In genomic region chr1:194816913-194817312, GRCm38 (mm10) we compare ENCODE assay signal across 7 mouse cellular contexts.
DNase-seq lines count a peak whose midpoint lies in the region; ATAC-seq lines count a peak whose summit lies in the region.

No protein-coding gene starts in this region.

- peak; percentile 89 for ATAC-seq in intestine, embryonic 16.5 days

- DNase-seq in adrenal gland, postnatal 10 days = peak; percentile 86
- peak; percentile 80 for DNase-seq in embryo, embryonic 11 days
- DNase-seq in gastrocnemius, postnatal 36 days = peak; percentile 51 to 71
- peak; percentile 71 to 87 for DNase-seq in left cerebral cortex, postnatal 14 days (ENCODE audit: low spot score in 2 of 2)
- peak; percentile 67 for DNase-seq in midbrain, embryonic 10.5 days (ENCODE audit: low spot score)
- DNase-seq in spleen, adult 18-20 months = peak; percentile 19 to 53

- no peak overlapping the region for H3K4me2 ChIP-seq in intestine, embryonic 16.5 days (ENCODE audit: low read depth, low read length)

- H3K27ac ChIP-seq in intestine, embryonic 16.5 days (ENCODE audit: low read length) = no peak overlapping the region
- no peak overlapping the region for H3K27ac ChIP-seq in midbrain, embryonic 10.5 days (replicated peaks)

- no peaks in the 10 kb centered on the region for H3K9me3 ChIP-seq in intestine, embryonic 16.5 days (ENCODE audit: control insufficient read depth, low read length)
- H3K9me3 ChIP-seq in midbrain, embryonic 10.5 days (replicated peaks) = no peaks in the 10 kb centered on the region

- H3K27me3 ChIP-seq in intestine, embryonic 16.5 days (replicated peaks; ENCODE audit: control insufficient read depth, insufficient read depth, low read length) = no peaks in the 10 kb centered on the region
- H3K27me3 ChIP-seq in midbrain, embryonic 10.5 days (ENCODE audit: low read depth, poor library complexity, severe bottlenecking) = no peaks in the 10 kb centered on the region

- intact Hi-C loops in gastrocnemius, postnatal 36 days (cut with DNase I) = loop anchor here (5.0 kb wide), 2 partner anchors 65 to 200 kb away; partner anchors contain the start of gene Plxna2
- intact Hi-C loops in left cerebral cortex, postnatal 14 days (cut with DNase I) = loop anchor here (5.0 to 10.0 kb wide), 2 partner anchors 60 to 192 kb away; no protein-coding TSS in a partner anchor

- no peaks in the 10 kb centered on the region for H3K4me1 ChIP-seq in intestine, embryonic 16.5 days (ENCODE audit: control insufficient read depth, insufficient read depth, low read length)
- H3K4me1 ChIP-seq in midbrain, embryonic 10.5 days = no peaks in the 10 kb centered on the region

- no peak overlapping the region for H3K9ac ChIP-seq in intestine, embryonic 16.5 days (ENCODE audit: low read depth, low read length)

- no peak overlapping the region for H3K4me3 ChIP-seq in intestine, embryonic 16.5 days (ENCODE audit: low read length)
- H3K4me3 ChIP-seq in midbrain, embryonic 10.5 days = no peak overlapping the region

- WGBS in intestine, embryonic 16.5 days = 33% methylated on average over 2 of the region's 2 CpGs
- 35% methylated on average over 2 of the region's 2 CpGs for WGBS in midbrain, embryonic 10.5 days

- no peaks in the 10 kb centered on the region for H3K36me3 ChIP-seq in intestine, embryonic 16.5 days (ENCODE audit: control insufficient read depth, insufficient read depth, low read length)
- H3K36me3 ChIP-seq in midbrain, embryonic 10.5 days = peaks cover 17% of the 10 kb centered on the region

Comparison
In these comparisons a context has a peak if more than half of its experiments do, and no peak if none do; other contexts are left out.
1. DNase-seq: peak in every context shown above with its lines; median percentile 86 in adrenal gland, postnatal 10 days; 80 in embryo, embryonic 11 days; 79 in left cerebral cortex, postnatal 14 days; 67 in midbrain, embryonic 10.5 days; 61 in gastrocnemius, postnatal 36 days; 36 in spleen, adult 18-20 months.